Mouse (Mus musculus) heart, embryonic 10.5 days (tissue): ENCODE measurements around the gene Timm23. TPM values are rescaled to one million over a fixed set of nuclear protein-coding genes. Genes with fewer than 3 reads are reported as not detected.
"Not testable (repeated sequence)": the region's sequence is repeated elsewhere in the genome, so short reads cannot be mapped to it uniquely, and the experiment has no call there.

Experiments used
- DNase-seq: peaks from one replicate; pipeline ENCODE4 v3.0.0-alpha.2; 2017; ENCODE audit warnings: low spot score
- H3K27ac ChIP-seq: fragments of 300-500 bp; sonication (generic); 2 replicates; pipeline ENCODE4 v1.5.1; 2016; ENCODE audit warnings: mild to moderate bottlenecking
- H3K27me3 ChIP-seq: fragments of 300-500 bp; sonication (generic); 2 replicates; pipeline ENCODE4 v1.6.1; 2016; ENCODE audit warnings: mild to moderate bottlenecking; ENCODE audit not compliant: poor library complexity, insufficient read depth, severe bottlenecking
- H3K36me3 ChIP-seq: fragments of 300-500 bp; sonication (generic); 2 replicates; pipeline ENCODE4 v1.6.1; 2016; ENCODE audit warnings: mild to moderate bottlenecking, moderate library complexity
- H3K4me1 ChIP-seq: fragments of 300-500 bp; sonication (generic); 2 replicates; pipeline ENCODE4 v1.6.1; 2016; ENCODE audit warnings: mild to moderate bottlenecking
- H3K4me3 ChIP-seq: fragments of 300-500 bp; sonication (generic); 2 replicates; pipeline ENCODE4 v1.5.1; 2016; ENCODE audit warnings: mild to moderate bottlenecking, moderate library complexity
- H3K9me3 ChIP-seq: fragments of 300-500 bp; sonication (generic); 2 replicates; pipeline ENCODE4 v1.6.1; 2016; ENCODE audit warnings: mild to moderate bottlenecking, moderate library complexity
- WGBS: fragments of 180-500 bp; shearing (Covaris S2); methylation state at CpG from one replicate; pipeline ENCODE4 v1.1.7; 2016; 5-methylcytosine and 5-hydroxymethylcytosine counted together
- polyA plus RNA-seq: library from polyadenylated mRNA; unstranded; fragments of >200 nt; fragmentation: Nextera tagmentation; extraction: Ambion mirVana; gene quantifications from 2 replicates; pipeline ENCODE4 v1.2.1, GENCODE M21; 2016

Gene Timm23
- polyA plus RNA-seq, 1 experiment from 2014 or later: 414 TPM

DNA sequence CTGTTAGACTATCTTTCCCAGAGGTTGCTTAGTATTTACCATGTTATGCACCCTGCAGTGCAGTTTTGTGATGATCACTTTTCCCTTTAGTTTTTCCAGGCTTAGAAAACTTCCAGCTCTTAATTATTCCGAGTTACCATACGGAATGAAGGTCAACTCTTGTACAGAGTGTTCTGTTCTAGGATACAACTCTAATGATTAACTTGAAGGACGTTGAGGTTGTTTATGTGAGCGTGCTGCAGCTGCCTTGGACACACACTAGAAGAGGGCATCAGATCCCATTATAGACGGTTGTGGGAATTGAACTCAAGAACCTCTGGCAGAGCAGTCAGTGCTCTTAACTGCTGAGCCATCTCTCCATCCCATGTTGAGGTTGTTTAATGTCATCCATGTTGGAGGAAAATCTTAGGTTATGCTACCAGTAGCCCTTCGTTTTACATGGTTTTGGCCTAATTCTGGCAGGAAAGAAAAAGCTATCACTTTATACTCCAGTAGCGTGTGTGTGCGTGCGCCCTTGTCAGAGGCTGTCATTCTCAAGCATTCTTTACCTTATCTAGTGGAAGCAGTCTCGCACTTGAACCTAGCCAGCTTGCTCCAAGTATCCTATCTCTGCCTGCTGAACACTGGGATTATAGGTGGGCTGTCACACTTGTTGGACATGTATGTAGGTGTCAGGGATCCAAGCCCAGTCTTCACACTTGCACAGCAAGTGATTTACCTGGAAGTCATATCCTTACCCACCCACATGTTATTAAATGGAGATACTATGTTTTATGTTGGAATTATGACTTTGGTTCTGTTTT is 22.1 kb downstream of the Timm23 start:
- H3K4me1 ChIP-seq: no peaks in the 10 kb centered on the region
- no peak overlapping the region for H3K27ac ChIP-seq
- 80% methylated on average over 10 of the region's 10 CpGs for WGBS
- H3K9me3 ChIP-seq: no peaks in the 10 kb centered on the region
- H3K4me3 ChIP-seq: no peak overlapping the region
- no peaks in the 10 kb centered on the region for H3K27me3 ChIP-seq
- no peak for DNase-seq
- H3K36me3 ChIP-seq: peaks cover 69% of the 10 kb centered on the region

DNA sequence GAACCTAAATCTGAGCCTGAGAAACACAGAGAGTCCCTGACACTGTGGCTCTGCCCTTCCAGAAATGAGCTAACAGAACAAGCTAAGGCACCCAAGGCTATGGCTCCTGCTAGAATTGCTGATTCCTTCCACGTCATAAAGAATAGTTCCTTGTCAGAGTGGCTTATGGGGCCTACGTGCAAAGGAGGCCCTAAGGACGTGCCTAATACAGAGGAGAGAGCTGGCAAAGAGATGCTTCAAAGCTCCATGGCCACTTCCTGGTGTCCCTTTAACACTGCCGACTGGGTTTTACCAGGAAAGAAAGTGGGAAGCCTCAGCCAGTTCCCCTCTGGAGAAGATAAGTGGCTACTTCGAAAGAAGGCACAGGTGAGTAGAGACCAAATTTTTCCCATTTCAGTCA is 25.1 kb downstream of the Timm23 start:
- not testable (repeated sequence) for DNase-seq, H3K4me1 ChIP-seq, H3K27me3 ChIP-seq, H3K27ac ChIP-seq, H3K4me3 ChIP-seq, H3K9me3 ChIP-seq
- 88% methylated on average over 5 of the region's 5 CpGs for WGBS
- peaks cover 66% of the 10 kb centered on the region for H3K36me3 ChIP-seq

DNA sequence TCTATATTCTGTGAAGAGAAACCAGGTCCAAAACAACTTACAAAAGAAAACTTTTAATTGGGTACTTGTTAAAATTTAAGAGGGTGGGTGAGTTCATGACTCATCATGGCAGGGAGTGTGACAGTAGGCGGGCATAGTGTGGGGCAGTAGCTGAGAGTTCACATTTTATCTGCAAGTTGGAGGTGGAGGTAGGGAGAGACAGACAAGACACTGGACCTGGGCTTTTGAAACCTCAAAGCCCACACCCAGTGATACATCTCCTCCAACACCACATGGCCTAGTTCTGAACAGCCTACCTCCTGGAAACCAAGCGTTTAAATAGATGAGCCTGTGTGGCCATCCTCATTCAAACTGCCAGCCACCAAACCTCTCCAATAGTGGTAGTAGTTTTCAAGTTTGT is 26.4 kb downstream of the Timm23 start:
- Histone ChIP-seq H3K4me3 (no peak overlapping the region), H3K9me3 (no peaks in the 10 kb centered on the region), H3K36me3 (peaks cover 62% of the 10 kb centered on the region), H3K27me3 (no peaks in the 10 kb centered on the region), H3K27ac (no peak overlapping the region), H3K4me1 (no peaks in the 10 kb centered on the region)
- no peak for DNase-seq
- 91% methylated on average over 2 of the region's 2 CpGs for WGBS

DNA sequence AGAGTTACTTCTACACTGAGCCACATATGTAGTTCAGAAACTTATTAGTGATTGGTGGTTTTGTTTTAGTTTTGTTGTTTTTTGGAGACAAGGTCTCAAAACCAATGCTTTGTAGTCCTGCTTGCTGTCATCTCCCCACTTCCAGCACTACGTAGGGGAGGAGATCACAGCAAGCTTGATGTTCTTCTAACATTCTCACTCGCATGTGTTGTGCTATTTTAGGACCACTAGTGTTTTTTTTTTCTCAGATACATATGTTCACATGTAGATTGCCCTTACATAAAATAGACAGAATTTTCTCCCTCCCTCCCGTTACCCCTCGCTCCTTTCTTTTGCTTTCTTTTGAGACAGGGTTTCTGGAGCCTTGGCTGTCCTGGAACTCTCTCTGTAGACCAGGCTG is 31.6 kb downstream of the Timm23 start:
- H3K27ac ChIP-seq: no peak overlapping the region
- no peak overlapping the region for H3K4me3 ChIP-seq
- H3K27me3 ChIP-seq: no peaks in the 10 kb centered on the region
- WGBS: 75% methylated on average over 4 of the region's 4 CpGs
- no peaks in the 10 kb centered on the region for H3K9me3 ChIP-seq
- DNase-seq: no peak
- peaks cover 39% of the 10 kb centered on the region for H3K36me3 ChIP-seq
- peaks cover 12% of the 10 kb centered on the region for H3K4me1 ChIP-seq

DNA sequence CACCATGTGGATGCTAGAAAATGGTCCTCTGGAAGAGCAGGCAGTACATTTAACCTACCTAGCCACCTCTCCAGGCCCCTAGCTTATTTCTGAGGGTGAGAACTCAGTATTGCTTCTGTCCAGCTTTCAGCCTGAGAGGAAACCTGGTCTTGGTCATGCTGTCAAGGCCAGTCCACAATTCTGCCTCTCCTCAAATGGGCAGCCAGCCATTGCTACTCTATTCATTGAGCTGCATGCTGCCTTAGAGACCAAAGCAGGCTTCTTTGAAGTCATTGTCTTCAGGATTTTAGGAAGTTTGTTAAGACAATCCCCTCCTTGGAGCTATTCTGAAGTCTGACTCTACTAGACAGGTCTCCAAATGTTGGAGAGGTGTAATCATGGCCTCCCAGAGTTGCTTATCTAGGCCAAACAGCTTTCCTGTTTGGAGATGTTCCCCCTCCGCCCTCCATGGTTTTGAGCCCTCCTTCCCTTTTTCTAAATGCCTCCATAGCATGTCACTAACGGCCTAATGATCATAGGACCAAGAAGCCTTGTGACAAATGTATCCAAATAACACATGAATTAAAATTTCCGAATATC is 33.0 kb downstream of the Timm23 start:
- Histone ChIP-seq H3K4me1 (peaks cover 24% of the 10 kb centered on the region), H3K27ac (peak overlapping the region; percentile 67; the same call in 1 of the 2 replicates), H3K27me3 (no peaks in the 10 kb centered on the region), H3K9me3 (no peaks in the 10 kb centered on the region), H3K4me3 (no peak overlapping the region), H3K36me3 (peaks cover 27% of the 10 kb centered on the region)
- peak; percentile 86 for DNase-seq
- 62% methylated on average over 3 of the region's 3 CpGs for WGBS

DNA sequence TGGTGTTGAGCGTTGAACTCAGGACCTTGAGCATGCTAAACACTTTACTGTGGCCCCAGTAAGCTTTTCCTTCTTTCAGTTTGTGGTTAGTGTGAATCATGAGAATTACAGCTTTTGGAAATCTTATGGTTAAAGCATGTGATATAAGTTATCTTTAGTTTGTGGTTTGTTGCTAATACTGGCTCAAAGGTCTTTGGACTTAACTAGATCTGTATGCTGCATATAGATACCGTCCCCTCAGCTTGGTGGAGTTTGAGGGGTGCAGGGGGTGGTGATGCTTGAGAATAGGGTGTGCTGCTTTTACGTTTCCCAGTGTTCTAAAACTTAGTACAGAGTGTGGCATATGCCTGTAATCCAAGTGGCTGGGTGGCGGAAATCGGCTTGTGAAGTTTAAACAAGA is 34.4 kb downstream of the Timm23 start:
- no peaks in the 10 kb centered on the region for H3K9me3 ChIP-seq
- H3K4me1 ChIP-seq: peaks cover 27% of the 10 kb centered on the region
- peaks cover 15% of the 10 kb centered on the region for H3K36me3 ChIP-seq
- peak overlapping the region; percentile 74 for H3K4me3 ChIP-seq
- WGBS: 83% methylated on average over 5 of the region's 5 CpGs
- no peaks in the 10 kb centered on the region for H3K27me3 ChIP-seq
- peak overlapping the region; percentile 47; the same call in 1 of the 2 replicates for H3K27ac ChIP-seq
- no peak for DNase-seq

DNA sequence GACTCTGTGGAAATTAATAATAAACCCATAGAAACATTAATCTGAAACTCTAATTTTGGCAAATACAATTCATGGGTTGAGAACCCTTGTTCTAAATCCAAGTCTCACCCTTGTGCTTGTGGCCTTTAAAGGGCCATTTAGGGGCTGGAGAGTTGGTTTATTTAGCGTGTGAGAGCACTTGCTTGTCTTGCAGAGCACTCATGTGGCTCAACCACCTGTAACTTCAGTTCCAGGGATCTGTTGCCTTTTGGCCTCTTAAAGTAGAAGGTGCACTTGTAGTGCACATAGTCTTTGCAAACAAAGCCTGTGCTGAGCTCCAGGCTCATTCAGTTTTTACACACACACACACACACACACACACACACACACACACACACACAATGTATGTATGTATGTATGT is 34.9 kb downstream of the Timm23 start:
- peaks cover 10% of the 10 kb centered on the region for H3K36me3 ChIP-seq
- peaks cover 30% of the 10 kb centered on the region for H3K4me1 ChIP-seq
- peak overlapping the region; percentile 74; the same call in 1 of the 2 replicates for H3K4me3 ChIP-seq
- WGBS: 70% methylated on average over 1 of the region's 1 CpGs
- peak overlapping the region; percentile 47; the same call in 1 of the 2 replicates for H3K27ac ChIP-seq
- no peaks in the 10 kb centered on the region for H3K9me3 ChIP-seq
- no peak for DNase-seq
- H3K27me3 ChIP-seq: no peaks in the 10 kb centered on the region

DNA sequence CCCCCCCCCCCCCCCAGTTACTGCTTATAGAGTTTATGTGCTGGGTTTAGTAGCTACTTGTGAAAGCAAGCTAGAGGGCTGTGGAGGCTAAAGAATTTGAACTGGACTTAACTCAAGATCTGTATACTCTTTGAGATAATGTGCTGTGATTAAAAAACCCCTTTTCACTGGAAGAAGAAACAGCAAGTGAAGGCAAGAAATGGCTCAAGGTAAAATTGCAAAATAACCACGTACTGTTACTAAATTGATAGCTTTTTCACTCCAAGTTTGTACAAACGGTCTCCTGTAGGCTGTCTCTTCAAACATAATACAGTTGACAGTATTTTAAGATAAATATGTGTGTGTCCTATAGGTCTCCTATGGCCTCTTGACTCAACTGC is 35.6 kb downstream of the Timm23 start:
- DNase-seq: no peak
- peak overlapping the region; percentile 91; the same call in 1 of the 2 replicates for H3K27ac ChIP-seq
- peak overlapping the region; percentile 74 for H3K4me3 ChIP-seq
- WGBS: 54% methylated on average over 2 of the region's 2 CpGs
- no peaks in the 10 kb centered on the region for H3K9me3 ChIP-seq
- H3K36me3 ChIP-seq: peaks cover 3% of the 10 kb centered on the region; the same call in 1 of the 2 replicates
- peaks cover 36% of the 10 kb centered on the region for H3K4me1 ChIP-seq
- H3K27me3 ChIP-seq: no peaks in the 10 kb centered on the region

DNA sequence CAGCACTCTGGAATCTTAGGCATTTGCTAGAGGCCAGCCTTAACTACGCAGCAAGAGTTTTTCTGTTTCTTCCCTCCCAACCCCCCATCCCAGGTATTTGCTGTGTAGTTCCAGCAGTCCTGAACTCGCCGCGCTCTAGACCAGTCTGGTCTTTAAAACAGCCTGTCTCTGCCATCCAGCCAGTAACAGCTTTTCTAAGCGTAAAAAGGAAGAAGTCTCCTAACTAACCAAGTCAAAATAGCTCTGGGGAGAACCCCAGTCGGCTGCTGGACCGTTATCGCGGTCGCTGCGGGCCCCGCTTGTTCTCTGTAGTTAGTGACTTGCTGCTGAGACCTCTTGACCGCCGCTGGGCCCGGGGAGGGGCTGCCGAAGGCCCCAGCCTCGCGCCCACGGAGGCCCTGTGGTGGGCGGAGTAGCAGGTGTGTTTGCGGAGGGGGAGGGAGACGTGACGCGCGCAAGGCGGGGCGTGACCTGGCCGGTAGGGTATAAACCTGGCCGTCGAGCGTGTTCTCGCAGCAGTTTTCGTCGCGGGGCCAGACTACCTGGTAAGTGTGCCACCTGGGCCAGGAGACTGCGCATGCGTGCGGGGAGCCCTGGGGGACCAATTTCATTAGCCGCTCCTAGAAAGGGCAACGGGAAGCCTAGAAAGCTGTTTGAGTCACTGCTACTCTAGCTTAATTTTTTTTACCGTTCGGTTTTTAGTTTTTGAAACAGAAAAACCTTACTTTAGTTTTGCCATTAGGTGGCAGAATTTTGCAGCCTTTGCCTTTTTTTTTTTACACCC is 36.2 kb downstream of the Timm23 start:
- peaks cover 42% of the 10 kb centered on the region for H3K4me1 ChIP-seq
- H3K27me3 ChIP-seq: no peaks in the 10 kb centered on the region
- DNase-seq: peak; percentile 97
- no peaks in the 10 kb centered on the region for H3K9me3 ChIP-seq
- WGBS: under 1% methylated on average over 42 of the region's 42 CpGs
- H3K4me3 ChIP-seq: peak overlapping the region; percentile 74
- H3K27ac ChIP-seq: peak overlapping the region; percentile 91
- H3K36me3 ChIP-seq: no peaks in the 10 kb centered on the region

DNA sequence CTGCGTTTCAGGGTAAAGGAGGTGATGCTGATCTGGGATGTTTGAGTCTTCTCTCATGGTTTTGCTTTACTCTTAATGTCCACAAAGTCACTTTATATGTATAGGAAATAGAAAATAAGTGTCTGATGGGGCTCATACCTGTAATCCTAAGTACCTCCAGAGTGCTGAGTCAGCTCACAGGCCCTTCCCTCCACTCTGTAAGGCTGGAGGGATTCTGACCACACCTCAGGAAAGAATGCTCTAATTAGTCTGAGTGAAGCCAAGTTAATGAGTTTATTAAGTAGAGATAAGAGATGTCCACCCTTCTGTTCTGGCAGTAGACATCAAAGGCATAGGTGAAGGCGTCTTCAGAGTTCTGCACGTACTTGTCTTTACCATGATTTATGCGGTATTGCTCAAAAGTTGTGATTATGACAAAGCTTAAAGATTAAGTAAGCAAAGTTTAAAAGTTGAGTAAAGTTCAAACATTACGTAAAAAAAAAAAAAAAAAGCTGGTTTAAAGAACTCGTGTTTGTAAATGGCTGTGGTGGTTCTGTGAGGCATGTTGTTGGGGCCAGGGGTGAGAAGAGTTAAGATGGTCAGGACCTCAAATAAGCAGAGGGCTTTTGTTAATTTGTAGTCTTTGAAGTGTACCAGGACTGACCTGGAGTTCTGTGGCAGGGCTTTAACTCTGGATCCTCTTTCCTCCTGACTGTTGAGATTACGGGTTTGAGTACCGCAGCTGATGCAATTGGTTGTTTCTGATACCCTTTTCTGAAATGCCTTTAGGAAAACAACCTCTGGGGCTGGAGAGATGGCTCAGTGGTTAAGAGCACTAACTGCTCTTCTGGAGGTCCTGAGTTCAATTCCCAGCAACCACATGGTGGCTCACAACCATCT is 37.3 kb downstream of the Timm23 start:
- H3K4me1 ChIP-seq: peaks cover 46% of the 10 kb centered on the region
- DNase-seq: no peak
- H3K27ac ChIP-seq: peak overlapping the region; percentile 91
- H3K36me3 ChIP-seq: no peaks in the 10 kb centered on the region
- H3K4me3 ChIP-seq: peak overlapping the region; percentile 74; the same call in 1 of the 2 replicates
- no peaks in the 10 kb centered on the region for H3K9me3 ChIP-seq
- no peaks in the 10 kb centered on the region for H3K27me3 ChIP-seq
- WGBS: 68% methylated on average over 8 of the region's 8 CpGs

DNA sequence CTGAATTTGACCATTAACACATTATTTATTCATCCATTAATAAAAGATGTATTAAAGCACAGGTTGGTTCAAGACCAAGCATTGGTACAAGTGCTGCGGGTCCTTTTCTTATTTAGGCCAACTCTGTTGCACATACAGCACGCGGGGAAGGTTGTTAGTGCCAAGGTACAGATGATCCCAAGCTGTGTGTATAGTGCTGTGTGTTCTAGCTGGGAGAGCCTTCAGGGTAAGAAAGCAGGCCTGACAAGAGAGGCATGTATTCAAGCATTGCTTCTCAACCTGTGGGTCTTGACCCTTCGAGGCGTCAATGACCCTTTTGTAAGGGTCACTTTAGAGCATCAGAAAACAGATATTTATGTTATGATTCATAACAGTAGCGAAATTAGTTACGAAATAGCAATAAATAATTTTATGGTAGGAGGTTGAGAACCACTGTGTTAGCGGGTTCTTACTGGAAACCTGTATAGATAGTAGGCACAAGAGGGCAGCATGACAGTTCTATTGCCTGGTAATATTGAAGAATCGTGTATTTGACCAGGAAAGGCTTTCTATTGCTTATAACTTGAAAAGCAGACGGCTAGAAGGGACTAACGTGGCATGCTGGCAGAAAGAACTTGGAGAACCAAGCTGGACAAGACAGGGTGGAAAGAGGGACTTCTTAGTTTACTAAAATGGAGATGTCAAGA is 38.4 kb downstream of the Timm23 start:
- no peaks in the 10 kb centered on the region for H3K36me3 ChIP-seq
- no peak overlapping the region for H3K4me3 ChIP-seq
- 88% methylated on average over 11 of the region's 11 CpGs for WGBS
- peak; percentile 35 for DNase-seq
- no peaks in the 10 kb centered on the region for H3K27me3 ChIP-seq
- peaks cover 47% of the 10 kb centered on the region for H3K4me1 ChIP-seq
- H3K9me3 ChIP-seq: no peaks in the 10 kb centered on the region
- no peak overlapping the region; the same call in 1 of the 2 replicates for H3K27ac ChIP-seq

DNA sequence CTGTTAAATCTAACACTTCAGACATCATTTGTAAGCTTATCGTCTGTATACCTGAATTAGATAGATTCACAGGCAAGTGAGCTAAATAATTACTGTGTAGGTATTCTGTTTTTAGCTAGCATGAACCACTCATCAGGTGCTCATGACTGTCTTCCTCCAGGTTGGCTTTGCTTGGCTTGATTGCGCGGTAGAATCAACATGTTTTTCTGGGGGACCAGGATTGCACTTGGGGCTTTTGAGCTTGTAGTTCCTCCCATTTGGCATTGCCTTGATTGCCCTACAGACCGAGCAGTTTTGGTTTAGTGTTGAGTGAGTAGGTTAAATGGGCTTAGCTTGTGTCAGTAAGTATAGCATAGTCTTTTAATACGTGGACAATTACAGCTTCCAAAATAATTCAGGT is 39.5 kb downstream of the Timm23 start:
- Histone ChIP-seq H3K36me3 (no peaks in the 10 kb centered on the region), H3K4me1 (peaks cover 45% of the 10 kb centered on the region), H3K9me3 (no peaks in the 10 kb centered on the region), H3K27ac (no peak overlapping the region), H3K4me3 (no peak overlapping the region), H3K27me3 (no peaks in the 10 kb centered on the region)
- 91% methylated on average over 5 of the region's 5 CpGs for WGBS
- no peak for DNase-seq
